Mouse (Mus musculus) CD4-positive, CD25-positive, alpha-beta regulatory T cell, adult 2 months (primary cell): ENCODE results near the gene Apeh.
A peak's percentile ranks its signal among the peaks of the same experiment; 100 is the strongest.

Experiments used
- DNase-seq: peaks from one replicate; pipeline ENCODE4 v3.0.0-alpha.2; 2012; ENCODE audit warnings: low read depth, low spot score

Apeh gene

DNA sequence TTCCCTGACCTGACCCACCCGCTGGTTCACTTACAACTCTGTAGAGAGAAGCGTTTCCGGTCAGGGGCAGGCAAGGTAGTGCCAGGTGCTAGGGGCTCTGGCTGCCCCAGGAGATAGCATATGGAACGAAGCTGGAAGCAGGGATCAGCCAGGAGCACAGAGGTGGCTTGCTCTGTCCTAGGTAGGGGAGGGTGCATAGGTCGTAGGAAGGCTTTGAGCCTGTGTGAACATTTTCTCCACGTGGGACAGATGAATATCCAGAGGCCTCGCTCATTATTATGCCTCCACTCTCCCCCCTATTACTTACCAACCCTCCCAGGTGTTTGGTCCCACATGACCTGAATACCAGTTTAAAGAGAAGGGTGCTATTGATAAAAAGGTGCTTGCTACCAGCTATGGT lies 42.0 kb downstream of the Apeh start:
- no peak for DNase-seq

GRCm38 (mm10) chr9:108051931-108052220 lies 42.5 kb downstream of the Apeh start:
- no peak for DNase-seq

DNA sequence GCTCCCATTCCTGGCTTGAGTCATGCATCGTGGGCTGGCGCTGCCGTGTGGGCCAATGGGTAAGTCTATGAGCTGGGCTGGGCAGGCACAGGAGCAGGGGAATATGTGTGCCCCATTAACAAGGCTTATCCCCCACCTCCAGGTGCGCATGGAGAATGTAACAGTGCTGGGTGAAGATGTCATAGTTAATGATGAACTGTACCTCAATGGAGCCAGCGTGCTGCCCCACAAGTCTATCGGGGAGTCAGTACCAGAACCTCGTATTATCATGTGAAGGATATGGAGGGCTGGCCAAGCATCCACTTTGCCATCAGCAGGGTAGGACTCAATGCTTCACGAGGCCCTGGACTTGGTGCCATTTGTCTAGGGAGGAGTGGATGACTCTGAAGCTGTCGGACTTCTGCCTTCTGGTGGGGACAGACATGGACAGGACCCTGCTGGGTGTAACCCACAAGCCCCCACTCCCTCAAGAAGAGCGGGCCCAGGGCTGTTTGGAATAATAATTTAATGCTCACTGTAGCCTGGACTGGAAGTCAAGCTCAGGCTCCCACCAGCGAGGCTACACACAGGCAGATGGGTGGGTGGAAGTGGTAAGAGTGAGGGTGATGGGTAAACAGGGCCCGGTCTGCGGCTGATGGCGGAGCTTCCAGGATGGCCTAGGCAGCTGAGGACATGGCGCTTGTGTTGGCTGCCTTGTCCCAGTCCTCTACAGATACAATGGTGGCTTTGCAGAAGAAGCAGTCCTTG lies 43.0 kb downstream of the Apeh start:
- no peak for DNase-seq

DNA sequence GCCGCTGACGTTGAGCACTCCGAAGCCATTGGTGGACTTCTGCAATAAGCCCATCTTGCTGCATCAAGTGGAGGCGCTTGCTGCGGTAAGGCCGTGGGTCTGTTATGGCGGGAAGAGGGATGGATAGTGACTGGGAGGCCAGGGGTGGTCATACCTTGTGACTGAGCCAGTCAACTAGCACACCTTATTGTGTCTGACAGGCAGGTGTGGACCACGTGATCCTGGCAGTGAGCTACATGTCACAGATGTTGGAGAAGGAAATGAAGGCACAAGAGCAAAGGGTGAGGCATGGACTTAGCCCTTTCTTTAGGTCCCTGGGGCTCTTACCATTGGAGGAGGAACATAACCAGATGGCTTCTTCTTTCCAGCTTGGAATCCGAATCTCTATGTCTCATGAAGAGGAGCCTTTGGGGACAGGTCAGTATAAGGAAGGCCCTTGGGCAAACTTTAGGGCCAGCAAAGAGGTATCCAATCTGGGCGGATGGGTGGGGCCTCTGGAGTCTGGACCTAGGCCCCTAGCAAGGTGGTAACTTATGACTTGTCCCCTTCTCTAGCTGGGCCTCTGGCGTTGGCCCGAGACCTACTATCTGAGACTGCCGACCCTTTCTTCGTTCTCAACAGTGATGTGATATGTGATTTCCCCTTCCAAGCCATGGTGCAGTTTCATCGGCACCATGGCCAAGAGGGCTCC lies 44.7 kb downstream of the Apeh start:
- DNase-seq, result peak; percentile 68

DNA sequence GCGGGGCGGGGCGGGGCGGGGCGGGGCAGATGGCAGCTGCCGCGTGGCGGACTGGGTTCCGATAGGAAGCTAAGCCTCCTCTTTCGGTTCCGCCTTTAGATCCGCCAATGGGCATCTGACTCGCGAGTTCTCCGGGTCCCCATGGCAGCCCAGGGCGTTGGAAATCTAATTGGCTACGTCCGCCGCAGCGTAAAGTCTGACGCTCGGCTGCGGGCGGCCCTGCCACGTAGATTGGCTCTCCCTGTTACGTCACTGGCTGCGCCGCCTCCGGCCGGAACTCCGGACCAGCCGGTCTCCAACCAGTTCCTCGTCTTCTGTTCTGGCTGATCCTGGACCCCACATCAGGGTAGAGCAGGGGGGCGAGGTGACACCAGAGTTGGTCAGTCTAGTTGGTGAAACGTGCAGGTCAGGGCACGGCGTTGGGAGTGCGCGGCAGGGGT lies 45.4 kb downstream of the Apeh start, which contains the start of gene Gmppb:
Gene Gmppb (plus strand): TSS at position 227 of the 440 bp plus-strand sequence.
- DNase-seq, result peak; percentile 98

DNA sequence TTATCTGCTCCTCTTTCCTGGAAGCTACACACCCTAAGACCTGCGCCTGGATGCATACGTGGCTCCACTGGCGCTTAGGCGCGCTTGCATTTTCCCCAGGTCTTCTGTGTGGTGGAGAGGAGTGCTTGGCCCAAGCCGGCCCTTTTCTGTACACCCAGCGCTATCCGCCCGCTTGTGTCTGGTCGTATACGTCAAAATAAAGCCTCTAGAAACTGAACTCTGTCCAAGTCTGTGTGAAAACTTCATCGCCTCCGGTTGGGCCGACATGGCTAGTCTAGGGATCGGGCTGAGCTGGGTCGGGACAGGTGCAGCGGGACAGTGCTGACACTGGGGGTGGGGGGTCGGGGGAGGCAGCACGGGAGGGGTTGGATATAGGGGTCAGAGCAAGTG lies 45.8 kb downstream of the Apeh start:
- no peak for DNase-seq

DNA sequence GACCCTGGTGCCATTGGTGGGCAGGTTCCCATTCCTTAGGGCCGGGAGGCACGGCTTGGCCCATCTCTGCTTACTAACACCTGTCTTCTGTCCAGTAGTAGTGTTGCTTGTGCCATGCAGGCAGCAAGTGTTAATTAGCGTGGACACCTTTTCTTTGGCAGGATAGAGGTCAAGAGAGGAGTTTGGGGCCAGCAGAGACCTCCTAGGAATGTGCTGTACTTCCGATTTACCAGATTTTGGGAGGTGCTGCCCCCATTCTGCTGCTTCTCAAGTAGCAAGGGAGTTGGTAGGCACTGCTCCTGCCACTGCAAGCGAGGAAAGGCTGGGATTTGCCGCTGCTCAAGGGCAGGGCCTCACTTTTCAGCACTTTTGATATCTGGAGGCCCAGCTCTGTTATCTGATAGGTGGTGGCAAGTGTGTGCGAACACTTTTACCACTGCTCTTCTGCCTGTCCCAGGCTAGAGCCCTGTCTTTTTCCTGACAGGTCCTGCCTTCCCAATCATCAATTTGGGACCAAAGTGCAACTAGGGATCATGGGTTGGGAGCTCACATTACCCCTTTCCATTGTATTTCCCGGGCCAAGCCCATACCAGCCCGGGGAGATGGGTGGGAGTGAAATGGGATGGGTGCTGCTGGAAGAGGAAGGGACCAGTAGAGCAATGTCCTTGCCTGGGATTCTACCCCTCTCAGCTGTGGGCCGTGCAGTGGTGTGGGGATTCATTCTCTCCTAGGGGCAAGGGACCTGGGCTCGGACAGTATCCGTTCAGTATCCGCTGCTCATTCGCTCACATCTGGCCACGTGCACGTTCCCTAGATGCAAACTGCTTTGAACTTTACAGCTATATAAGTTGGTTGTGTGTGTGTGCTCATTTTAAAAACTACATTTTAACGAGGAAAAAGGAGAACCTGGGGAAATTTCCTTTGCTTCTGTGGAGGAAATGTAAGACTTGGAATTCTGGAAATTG lies 46.5 kb downstream of the Apeh start:
- DNase-seq, result no peak

GRCm38 (mm10) chr9:108046582-108046981 lies 47.8 kb downstream of the Apeh start:
- no peak for DNase-seq

DNA sequence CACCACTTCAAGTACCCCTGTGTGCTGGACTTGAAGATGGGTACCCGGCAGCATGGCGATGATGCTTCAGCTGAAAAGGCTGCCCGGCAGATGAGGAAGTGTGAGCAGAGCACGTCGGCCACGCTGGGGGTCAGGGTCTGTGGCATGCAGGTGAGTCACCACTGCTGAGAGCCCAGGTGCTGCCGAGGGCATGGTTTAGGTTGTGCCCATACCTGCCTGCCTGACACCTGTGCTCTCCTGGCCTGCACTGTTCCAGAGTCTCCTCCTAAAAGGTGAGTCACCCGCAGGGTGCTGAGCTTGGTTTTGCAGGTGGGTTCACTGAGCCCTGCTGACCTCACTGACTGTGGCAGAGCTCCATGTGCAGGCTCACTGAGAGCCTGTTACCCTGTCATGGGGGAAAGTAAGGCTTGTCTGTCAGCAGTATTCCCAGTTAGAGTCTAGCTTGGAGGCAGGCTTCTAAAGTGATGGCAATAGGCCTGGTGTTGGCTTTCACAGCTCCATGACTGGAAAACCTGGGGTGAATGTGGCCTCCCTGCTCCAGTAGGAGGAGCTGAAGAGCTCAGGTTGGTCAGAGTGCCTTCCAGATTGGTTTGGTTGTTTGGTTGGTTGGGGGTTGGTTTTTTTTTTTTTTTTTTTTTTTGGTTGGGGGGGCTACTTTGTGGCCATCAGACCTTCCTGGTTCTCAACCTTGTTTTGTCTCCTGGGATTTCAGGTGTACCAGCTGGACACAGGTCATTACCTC lies 49.5 kb downstream of the Apeh start:
- no peak for DNase-seq
